Mouse (Mus musculus): ENCODE data around the gene Oprl1. TPM values are rescaled to one million over a fixed set of nuclear protein-coding genes. Genes with fewer than 3 reads are reported as not detected.

Oprl1 gene
- total and polyA plus RNA-seq, 3 experiments: 0.14 to 0.25 TPM; not detected in 1

GRCm38 (mm10) chr2:181678780-181679179 is 36.0 kb upstream of the Oprl1 start:
- no peaks in the 10 kb centered on the region for H3K79me2 ChIP-seq (replicated peaks; ENCODE audit: control insufficient read depth, extremely low read depth, insufficient read depth, poor library complexity, severe bottlenecking)
- peaks cover 0 to 2% of the 10 kb centered on the region in 2 experiments for H3K36me3 ChIP-seq (replicated peaks in 1 of 2; ENCODE audit: control insufficient read depth in 1 of 2, insufficient read depth in 1 of 2, low read length in 1 of 2)
- peaks cover 21 to 46% of the 10 kb centered on the region in 2 experiments for H3K4me1 ChIP-seq (ENCODE audit: control insufficient read depth in 1 of 2, insufficient read depth in 2 of 2)
- no peak overlapping the region for H3K9ac ChIP-seq (ENCODE audit: insufficient read depth, low read depth)
- DNase-seq (ENCODE audit: extremely low read depth): peak; percentile 87
- H3K27ac ChIP-seq (ENCODE audit: insufficient read depth, low read depth): no peak overlapping the region
- H3K9me3 ChIP-seq (replicated peaks; ENCODE audit: low read length): no peaks in the 10 kb centered on the region
- H3K4me3 ChIP-seq (replicated peaks in 1 of 3; ENCODE audit: low read depth in 2 of 3, low read length in 2 of 3, poor library complexity in 1 of 3): no peak overlapping the region
- no peak overlapping the region for H3K4me2 ChIP-seq (ENCODE audit: insufficient read depth, low read depth, poor library complexity, severe bottlenecking)
- dilution Hi-C loops (cut with MboI; ENCODE audit: extremely low pct_ligation_motif_present, extremely low pct_unique_long_range_greater_than_20kb, low sequenced_read_pairs) (no loop called here), in situ Hi-C loops (cut with MboI; ENCODE audit: low pct_ligation_motif_present, low pct_unique_long_range_greater_than_20kb, low sequenced_read_pairs) (loop anchor here (5.0 kb wide), 1 partner anchor 36 kb away; no protein-coding TSS in a partner anchor)
- H3K27me3 ChIP-seq (replicated peaks): peaks cover 5% of the 10 kb centered on the region
- TF ChIP-seq MAX (IDR thresholded peaks at IDR 0.05; ENCODE audit: low read length): no peak; the same call in 1 of the 2 replicates
- TF ChIP-seq JUN (IDR thresholded peaks at IDR 0.05; ENCODE audit: insufficient read depth, low read depth, low read length): no peak
- TF ChIP-seq NELFE (IDR thresholded peaks at IDR 0.05; ENCODE audit: low read depth, low read length): peak; percentile 85; the same call in 1 of the 2 replicates
- TF ChIP-seq SMC3 (IDR thresholded peaks at IDR 0.05; ENCODE audit: low read depth, low read length): peak; percentile 80
- TF ChIP-seq IRF4 (IDR thresholded peaks at IDR 0.05; ENCODE audit: low read depth, low read length): peak; percentile 64; the same call in 1 of the 2 replicates
- TF ChIP-seq ELF1 (IDR thresholded peaks at IDR 0.05; ENCODE audit: low read depth, low read length): peak; percentile 43; the same call in 1 of the 2 replicates
- peak; percentile 89 for TF ChIP-seq MYC (IDR thresholded peaks at IDR 0.05; ENCODE audit: low read depth, low read length)
- TF ChIP-seq POLR2A (IDR thresholded peaks at IDR 0.05; ENCODE audit: low read depth, low read length): peak; percentile 47; the same call in 1 of the 2 replicates
- peak; percentile 83 to 100 for TF ChIP-seq CTCF (conservative IDR thresholded peaks at IDR 0.05 in 1 of 2, IDR thresholded peaks at IDR 0.05 in 1 of 2; ENCODE audit: low read depth in 2 of 2, low read length in 2 of 2)
- TF ChIP-seq RAD21 (IDR thresholded peaks at IDR 0.05; ENCODE audit: low read depth, low read length): peak; percentile 100
- peak; percentile 61; the same call in 1 of the 2 replicates for TF ChIP-seq MAZ (IDR thresholded peaks at IDR 0.05; ENCODE audit: low read depth, low read length)
- peak; percentile 49 for TF ChIP-seq HCFC1 (IDR thresholded peaks at IDR 0.05; ENCODE audit: low read depth, low read length)
- peak; percentile 48; the same call in 1 of the 2 replicates for TF ChIP-seq MEF2A (IDR thresholded peaks at IDR 0.05; ENCODE audit: borderline replicate concordance, low read depth, low read length)
- TF ChIP-seq CHD2 (IDR thresholded peaks at IDR 0.05; ENCODE audit: low read length): no peak
- 0 out of 2 replicates have a peak, but pooled peaks have one; percentile 18 for TF ChIP-seq BHLHE40 (IDR thresholded peaks at IDR 0.05; ENCODE audit: low read depth, low read length)
- peak; percentile 55; the same call in 1 of the 2 replicates for TF ChIP-seq JUND (conservative IDR thresholded peaks at IDR 0.05; ENCODE audit: low read depth, low read length)
- TF ChIP-seq MXI1 (IDR thresholded peaks at IDR 0.05; ENCODE audit: low read depth, low read length): peak; percentile 47; the same call in 1 of the 2 replicates
- TF ChIP-seq ZMIZ1 (IDR thresholded peaks at IDR 0.05; ENCODE audit: low read depth, low read length): peak; percentile 52; the same call in 1 of the 2 replicates
- TF ChIP-seq USF2 (conservative IDR thresholded peaks at IDR 0.05; ENCODE audit: low read depth, low read length): no peak
- peak; percentile 61 for TF ChIP-seq ZNF384 (IDR thresholded peaks at IDR 0.05; ENCODE audit: low read depth, low read length)
- peak; percentile 12; the same call in 1 of the 2 replicates for TF ChIP-seq ZC3H11A (IDR thresholded peaks at IDR 0.05; ENCODE audit: low read depth, low read length)
- TF ChIP-seq NRF1 (IDR thresholded peaks at IDR 0.05; ENCODE audit: low read depth, low read length): peak; percentile 36; the same call in 1 of the 2 replicates
- TF ChIP-seq UBTF (IDR thresholded peaks at IDR 0.05; ENCODE audit: low read depth, low read length): no peak

All from CH12.LX (cell line).